Mouse (Mus musculus): ENCODE results near the gene Wrap53.

DNA sequence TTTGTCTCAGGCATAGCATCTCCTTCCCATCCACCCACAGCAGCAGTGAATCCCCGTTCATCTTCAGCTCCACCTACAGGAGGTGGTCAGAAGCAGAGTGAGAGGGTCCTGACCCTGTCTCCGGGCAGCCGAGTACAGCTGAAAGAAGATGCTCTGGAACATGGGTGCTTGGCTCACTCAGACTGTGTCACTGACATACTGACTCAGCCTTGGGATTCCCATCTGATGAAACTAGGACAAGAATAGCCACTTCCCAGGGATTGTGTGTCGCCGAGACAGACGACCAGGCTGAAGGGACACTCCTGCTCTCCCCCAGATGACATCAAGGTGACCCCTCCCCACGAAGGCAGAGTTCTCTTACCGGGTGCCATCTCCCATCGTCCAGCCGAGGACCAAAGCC is 36.7 kb upstream of the Wrap53 start:
- no peak for TF ChIP-seq CTCF (IDR thresholded peaks at IDR 0.05; ENCODE audit: low read depth, low read length)
- TF ChIP-seq POLR2A (IDR thresholded peaks at IDR 0.05; ENCODE audit: borderline replicate concordance, low read depth, low read length), result no peak
